Mouse (Mus musculus) 416B (cell line): Measurements from ENCODE around the gene Pld3.
"Not testable (repeated sequence)": the region's sequence is repeated elsewhere in the genome, so short reads cannot be mapped to it uniquely, and the experiment has no call there.

ENCODE experiments used
- DNase-seq: peaks from one replicate; pipeline ENCODE4 v3.0.0; 2011; ENCODE audit warnings: low read depth

The Pld3 gene

GRCm38 (mm10) chr7:27523805-27524204 lies 29.2 kb downstream of the Pld3 start:
- DNase-seq: no peak

DNA sequence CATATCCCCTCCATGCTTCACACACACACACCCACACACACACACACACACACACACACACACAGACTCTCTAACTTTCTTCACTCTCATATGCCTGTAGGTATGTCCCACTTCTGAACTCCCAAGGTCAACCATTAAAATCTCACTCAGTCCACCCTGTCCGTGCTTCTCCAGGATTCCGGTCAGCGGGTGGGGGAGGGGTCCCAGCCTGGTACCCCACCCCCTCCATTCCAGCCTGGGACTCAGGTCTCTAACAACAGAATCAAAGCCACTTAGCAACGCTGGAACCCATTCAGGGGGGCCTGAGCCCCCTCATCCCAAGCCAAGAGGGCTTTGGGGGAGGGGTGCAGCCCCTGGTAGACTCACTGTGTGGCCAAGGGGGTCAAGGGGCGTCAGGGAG lies 30.1 kb downstream of the Pld3 start, which contains the start of gene Hipk4:
TSS of gene Hipk4 (plus strand) at position 301 of the 400 bp plus-strand sequence.
- DNase-seq: no peak

DNA sequence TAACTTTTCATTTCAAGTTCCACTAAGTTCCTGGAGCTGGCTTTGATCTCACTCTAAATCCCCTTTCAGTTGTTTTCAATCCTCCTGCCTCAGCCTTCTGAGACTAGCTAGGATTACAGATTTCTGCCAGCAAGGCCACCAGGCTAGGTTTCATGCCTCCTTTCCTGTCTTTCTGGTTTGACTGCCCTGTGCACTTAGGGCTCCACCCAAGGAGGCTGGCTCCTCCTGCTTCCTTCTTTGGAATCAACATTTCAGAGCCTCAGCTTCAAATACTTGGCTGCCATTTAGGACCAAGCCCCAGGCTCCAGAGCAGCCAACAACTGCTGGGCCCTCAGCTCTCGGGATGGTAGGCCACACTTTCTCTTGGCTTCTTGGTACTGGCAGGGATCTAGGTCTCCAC lies 32.4 kb downstream of the Pld3 start:
- DNase-seq: no peak

DNA sequence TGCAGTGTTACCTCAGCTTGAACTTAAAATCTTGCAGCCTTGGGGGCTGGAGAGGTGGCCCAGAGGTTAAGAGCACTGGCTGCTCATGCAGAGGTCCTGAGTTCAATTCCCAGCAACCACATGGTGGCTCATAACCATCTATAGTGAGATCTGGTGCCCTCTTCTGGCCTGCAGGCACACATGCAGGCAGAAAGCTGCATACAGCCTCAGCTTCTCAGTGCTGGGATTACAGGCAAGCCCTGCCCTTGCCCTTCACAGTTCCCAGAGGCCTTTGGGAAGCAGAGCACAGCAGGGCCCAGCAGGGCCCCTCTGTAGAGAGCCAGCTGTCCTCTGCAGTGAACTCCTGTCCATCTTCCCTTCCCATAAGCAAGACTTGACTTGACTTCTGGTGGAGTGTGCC lies 32.9 kb downstream of the Pld3 start:
- DNase-seq: no peak

DNA sequence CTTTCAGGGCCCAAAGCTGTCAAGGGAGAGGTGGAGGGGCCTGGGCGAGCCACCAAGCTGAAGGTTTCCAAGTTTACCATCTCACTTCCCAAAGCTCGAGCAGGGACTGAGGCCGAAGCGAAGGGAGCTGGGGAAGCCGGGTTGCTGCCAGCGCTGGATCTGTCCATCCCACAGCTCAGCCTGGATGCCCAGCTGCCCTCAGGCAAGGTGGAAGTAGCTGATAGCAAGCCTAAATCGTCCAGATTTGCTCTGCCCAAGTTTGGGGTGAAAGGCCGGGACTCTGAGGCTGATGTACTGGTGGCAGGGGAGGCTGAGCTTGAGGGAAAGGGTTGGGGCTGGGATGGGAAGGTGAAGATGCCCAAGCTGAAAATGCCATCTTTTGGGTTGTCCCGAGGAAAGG lies 34.7 kb downstream of the Pld3 start:
- no peak for DNase-seq

DNA sequence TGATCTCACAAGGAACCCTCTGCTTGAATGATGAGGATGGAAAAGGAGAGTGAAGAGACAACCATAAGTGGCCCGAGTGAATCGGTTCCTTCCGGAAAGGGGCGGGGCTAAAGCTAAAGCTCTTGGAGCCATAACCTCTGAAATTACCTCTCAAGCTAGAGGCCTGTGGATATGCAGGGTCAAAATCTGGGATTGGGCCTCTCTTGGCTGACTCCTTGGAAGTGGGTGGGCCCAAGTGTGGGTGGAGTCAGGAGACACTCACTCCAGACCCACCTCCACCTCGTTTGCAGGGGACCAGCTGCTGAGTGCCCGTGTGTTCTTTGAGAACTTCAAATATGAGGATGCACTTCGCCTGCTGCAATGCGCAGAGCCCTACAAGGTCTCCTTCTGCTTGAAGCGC lies 38.1 kb downstream of the Pld3 start:
- DNase-seq: no peak

GRCm38 (mm10) chr7:27510809-27511208 lies 42.2 kb downstream of the Pld3 start:
- no peak for DNase-seq

GRCm38 (mm10) chr7:27508648-27509005 lies 44.4 kb downstream of the Pld3 start:
- peak; percentile 91 for DNase-seq

GRCm38 (mm10) chr7:27507711-27508647 lies 45.0 kb downstream of the Pld3 start:
- DNase-seq: peak; percentile 99

GRCm38 (mm10) chr7:27506765-27507370 lies 46.1 kb downstream of the Pld3 start:
- DNase-seq: peak; percentile 66

DNA sequence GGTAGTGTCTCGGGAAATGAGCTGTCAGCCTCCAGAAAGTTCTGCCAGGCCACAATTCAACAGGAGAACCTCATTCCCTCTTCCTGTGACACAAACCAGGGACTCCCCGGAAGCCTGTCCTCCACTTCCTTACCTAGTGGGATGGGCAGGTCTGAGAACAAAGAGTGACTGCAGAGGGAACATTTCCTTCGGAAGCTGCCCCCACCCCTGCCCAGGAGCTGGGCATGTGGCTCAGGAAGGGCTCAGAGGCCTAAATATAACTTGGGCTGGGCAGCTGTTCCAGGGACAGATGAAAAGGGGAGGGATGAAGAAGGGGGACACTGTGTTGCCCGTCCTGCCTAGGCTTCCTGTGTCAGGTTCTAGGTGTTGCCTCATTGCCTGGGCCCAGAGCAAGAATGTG lies 51.4 kb downstream of the Pld3 start:
- DNase-seq: no peak

GRCm38 (mm10) chr7:27499036-27499435 lies 54.0 kb downstream of the Pld3 start, which contains the start of gene Prx:
Prx (plus strand) TSS chr7:27499324.
- no peak for DNase-seq

- DNase-seq: not testable (repeated sequence)
Measured at GRCm38 (mm10) chr7:27494659-27495367, 58.2 kb downstream of the Pld3 start.

GRCm38 (mm10) chr7:27493450-27493849 lies 59.6 kb downstream of the Pld3 start:
- no peak for DNase-seq

DNA sequence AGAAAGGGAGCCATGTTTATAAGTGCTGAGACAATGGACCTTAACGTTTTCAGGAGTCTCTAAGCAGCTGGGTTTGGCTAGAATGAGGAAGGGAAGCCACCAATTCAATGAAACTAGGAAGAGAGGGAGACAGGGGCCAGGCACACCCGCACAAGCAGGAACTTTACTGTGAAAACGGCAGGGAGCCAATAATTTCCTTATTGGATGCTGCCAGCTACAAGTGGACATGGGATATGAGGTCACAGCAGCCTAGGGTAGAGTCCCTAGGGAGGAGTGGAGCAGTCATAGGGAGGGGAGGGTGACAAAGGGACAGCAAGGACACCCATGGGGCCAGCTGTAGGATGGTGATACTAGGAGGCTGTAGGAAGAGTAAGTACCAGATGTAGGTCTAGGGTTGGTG lies 60.0 kb downstream of the Pld3 start:
- DNase-seq: no peak

GRCm38 (mm10) chr7:27491856-27492255 lies 61.2 kb downstream of the Pld3 start:
- DNase-seq: no peak

- DNase-seq: peak; percentile 98
Measured at GRCm38 (mm10) chr7:27490543-27491329, 62.3 kb downstream of the Pld3 start.

- no peak for DNase-seq
Measured at GRCm38 (mm10) chr7:27490227-27490542, 62.8 kb downstream of the Pld3 start.

DNA sequence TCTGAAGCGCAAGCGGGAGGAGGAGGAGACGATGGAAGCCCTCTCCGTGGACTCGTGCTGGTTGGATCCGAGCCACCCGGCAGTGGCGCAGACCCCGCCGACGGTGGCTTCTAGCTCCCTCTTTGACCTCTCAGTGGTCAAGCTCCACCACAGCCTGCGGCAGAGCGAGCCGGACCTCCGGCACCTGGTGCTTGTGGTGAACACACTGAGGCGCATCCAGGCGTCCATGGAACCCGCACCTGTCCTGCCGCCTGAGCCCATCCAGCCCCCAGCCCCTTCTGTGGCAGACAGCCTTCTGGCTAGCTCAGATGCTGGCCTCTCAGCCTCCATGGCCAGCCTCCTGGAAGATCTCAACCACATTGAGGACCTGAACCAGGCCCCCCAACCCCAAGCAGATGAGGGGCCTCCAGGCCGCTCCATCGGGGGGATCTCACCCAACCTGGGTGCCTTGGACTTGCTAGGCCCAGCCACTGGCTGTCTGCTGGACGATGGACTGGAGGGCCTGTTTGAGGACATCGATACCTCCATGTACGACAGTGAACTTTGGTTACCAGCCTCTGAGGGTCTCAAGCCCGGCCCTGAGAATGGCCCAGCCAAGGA lies 63.6 kb downstream of the Pld3 start:
- no peak for DNase-seq

- peak; percentile 75 for DNase-seq
Measured at GRCm38 (mm10) chr7:27487740-27488268, 65.2 kb downstream of the Pld3 start.
